Mouse (Mus musculus) layer of hippocampus, adult 9-11 months (tissue): ENCODE data around the gene Gm10130.
"Not testable (repeated sequence)": the region's sequence is repeated elsewhere in the genome, so short reads cannot be mapped to it uniquely, and the experiment has no call there.

Experiments
- DNase-seq: peaks from one replicate; pipeline ENCODE4 v3.0.0; 2022

Gene Gm10130

DNA sequence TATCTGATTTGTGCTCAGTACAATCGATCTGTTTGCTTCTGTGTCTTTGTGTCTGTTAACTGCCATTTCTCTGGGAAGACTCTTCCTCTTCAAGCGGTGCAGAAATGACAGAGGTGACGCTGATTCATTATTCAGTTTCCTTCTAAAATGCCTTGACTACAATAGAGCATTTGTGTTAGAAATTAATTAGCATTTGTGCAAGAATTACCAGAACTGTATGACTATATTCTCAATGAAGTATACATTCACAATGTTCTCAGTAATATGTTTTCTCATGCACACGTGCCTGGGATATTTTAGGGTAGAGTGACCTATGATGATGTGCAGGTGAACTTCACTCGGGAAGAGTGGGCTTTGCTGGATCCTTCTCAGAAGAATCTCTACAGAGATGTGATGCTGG is at the start of gene Gm10130:
Gene Gm10130, plus strand, starts transcription at position 301 of the 400 bp plus-strand sequence.
- no peak for DNase-seq

DNA sequence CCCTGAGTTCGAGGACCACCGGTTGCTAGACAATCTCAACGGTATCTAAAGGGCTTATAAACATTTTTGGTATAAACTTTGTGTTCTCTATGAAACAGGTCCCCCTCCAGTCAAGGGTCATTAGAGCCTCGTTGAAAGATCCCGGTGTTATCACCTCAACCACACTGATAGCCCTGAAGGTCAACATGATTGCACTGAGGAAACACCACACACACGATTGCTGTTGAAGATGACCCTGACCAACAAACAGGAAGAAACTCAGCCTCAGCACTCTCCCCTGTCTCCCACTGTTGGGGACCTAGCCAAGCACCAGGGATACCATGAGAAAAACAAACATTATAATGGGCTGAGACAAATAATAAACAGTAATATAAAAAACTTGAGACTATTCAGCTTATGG is 29.8 kb upstream of the Gm10130 start:
- no peak for DNase-seq

- no peak for DNase-seq
Measured at GRCm38 (mm10) chr2:150299096-150299495, 24.4 kb upstream of the Gm10130 start.

DNA sequence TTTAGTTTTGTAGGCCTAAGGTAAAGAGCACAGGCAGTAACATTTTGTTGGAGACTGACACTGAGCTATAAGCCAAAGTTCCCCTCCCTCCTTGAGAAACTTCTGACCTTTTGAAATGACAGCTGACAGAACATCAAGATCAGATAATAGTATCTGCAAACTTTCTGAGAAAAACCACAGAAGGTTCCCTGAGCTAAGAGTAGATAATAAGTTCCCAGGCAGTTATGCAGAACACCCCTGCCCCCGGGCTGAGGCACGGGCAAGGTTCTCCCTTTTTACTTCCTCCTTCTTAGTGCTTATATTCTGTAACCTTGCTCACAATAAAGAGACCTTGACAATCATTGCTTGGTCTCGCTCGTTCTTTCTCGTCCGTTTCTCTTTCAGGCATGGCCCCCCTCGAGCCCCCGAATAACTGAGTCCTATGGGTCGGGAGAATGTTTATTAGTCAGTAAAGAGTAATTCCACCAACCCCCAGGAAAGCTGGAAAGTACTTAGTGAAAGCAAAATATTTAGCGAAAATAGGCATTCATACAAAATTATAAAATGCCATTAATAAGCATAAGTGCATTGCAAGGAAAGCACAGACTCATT is 16.2 kb upstream of the Gm10130 start:
- no peak for DNase-seq

GRCm38 (mm10) chr2:150310952-150311884 is 12.3 kb upstream of the Gm10130 start:
- DNase-seq = peak; percentile 93

DNA sequence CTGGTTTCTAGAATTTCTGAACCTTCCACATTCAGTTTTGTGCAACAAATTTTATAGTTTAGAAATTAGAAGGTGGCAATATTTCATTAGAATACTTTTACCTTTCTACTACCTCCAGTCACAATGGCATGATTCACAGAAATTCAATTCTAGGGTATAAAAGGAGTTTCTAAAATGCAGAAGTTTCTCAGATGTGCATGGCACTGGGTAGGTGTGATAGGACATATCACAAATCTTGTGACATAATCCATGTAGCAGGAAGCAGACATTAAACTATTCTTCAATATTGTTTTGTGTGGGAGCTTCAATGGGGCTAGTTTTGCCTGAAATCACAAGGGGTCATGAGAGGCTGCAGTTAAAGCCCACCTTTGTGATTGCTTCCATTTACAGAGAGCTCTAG is 7.4 kb upstream of the Gm10130 start:
- DNase-seq = no peak

DNA sequence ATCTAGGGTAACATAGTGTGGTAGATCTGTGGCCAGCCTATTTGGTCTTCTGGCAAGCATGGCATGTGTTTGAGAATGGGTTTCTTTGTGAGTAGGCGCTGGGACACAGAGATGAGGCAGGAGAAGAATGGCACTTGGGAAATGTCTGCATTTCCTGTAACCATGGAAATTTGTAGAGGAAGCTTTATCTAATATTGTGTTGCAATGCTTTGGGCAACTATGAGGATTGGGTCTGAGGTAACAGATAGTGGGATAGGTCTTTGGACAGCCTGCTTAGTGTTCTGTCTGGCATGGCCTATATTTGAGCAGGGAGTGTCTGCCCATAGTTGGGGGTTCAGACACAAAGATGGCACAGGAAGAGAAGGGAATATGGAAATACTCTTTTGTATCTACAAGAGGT is 4.5 kb upstream of the Gm10130 start:
- no peak for DNase-seq

GRCm38 (mm10) chr2:150357136-150357535 is 33.6 kb downstream of the Gm10130 start:
- DNase-seq = not testable (repeated sequence)

- DNase-seq = peak; percentile 93
Measured at GRCm38 (mm10) chr2:150362113-150362877, 38.8 kb downstream of the Gm10130 start, which contains the start of gene 3300002I08Rik. Gene 3300002I08Rik, minus strand, starts transcription at chr2:150362765.

- DNase-seq = no peak
Measured at GRCm38 (mm10) chr2:150362878-150363229, 39.4 kb downstream of the Gm10130 start.

DNA sequence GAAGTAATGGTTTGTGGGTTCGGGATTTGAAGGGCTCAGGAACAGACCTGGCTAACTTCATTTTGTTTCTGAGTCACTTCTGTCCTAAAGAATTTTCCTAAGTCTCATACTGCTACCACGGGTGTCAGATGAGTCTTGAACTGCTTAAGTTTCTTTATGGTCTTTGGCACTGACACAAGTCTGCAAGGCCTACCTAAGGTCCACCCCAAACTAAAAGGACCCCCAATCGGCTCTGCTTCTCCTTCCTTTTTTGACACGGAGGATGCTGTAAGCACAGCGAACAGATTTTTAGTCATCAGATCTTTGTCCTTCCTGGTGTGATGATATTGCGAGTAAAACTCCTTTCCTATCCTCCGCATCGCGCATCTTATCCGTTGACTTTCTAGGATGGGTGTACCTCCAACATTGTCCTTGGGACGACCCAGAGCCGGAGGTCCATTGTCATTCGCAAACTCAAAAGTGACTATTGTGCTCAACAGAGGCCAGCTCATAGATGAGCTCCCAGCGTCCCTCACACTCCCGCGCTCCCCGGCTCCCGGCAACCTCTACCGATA is 62.1 kb downstream of the Gm10130 start:
- not testable (repeated sequence) for DNase-seq

DNA sequence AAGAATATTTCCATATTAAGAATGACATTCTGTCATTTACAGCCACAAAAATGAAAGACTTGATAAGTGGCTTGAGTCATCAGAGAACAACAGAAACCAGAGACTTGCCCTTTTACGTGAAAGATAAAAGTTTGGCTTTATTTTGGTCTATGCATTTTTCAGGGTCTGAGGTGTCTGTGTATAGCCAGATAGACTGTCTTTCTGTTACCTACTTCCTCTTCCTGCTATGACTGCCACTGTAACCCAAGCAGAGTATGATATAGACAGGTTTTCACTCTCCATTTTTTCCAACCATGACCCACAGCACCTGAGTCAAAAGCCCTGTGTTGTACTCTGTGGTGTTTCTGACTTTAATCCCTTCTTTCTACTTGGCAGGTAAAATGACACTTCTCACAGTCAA is 66.7 kb downstream of the Gm10130 start:
- DNase-seq = no peak

GRCm38 (mm10) chr2:150412146-150412545 is 88.6 kb downstream of the Gm10130 start:
- not testable (repeated sequence) for DNase-seq
